Mouse (Mus musculus) heart, embryonic 13.5 days (tissue): Measurements from ENCODE around the gene Ptges2. TPM values are rescaled to one million over a fixed set of nuclear protein-coding genes. Genes with fewer than 3 reads are reported as not detected.
A peak's percentile ranks its signal among the peaks of the same experiment; 100 is the strongest.

ENCODE experiments used
- ATAC-seq: fragments of 200-750 bp; cut with Nextera tagmentation; 2 replicates; pipeline ENCODE4 v1.8.0; 2017; ENCODE audit warnings: moderate TSS enrichment; ENCODE audit not compliant: insufficient number of reproducible peaks, low FRiP score, low TSS enrichment; ENCODE audit errors: extremely low read depth
- H3K27ac ChIP-seq: fragments of 300-500 bp; sonication (generic); replicated peaks from 2 replicates; pipeline ENCODE4 v1.5.1; 2015; ENCODE audit warnings: moderate library complexity, mild to moderate bottlenecking, inconsistent platforms
- H3K27me3 ChIP-seq: fragments of 300-500 bp; sonication (generic); replicated peaks from 2 replicates; pipeline ENCODE4 v1.6.1; 2015; ENCODE audit warnings: mild to moderate bottlenecking, inconsistent platforms
- H3K36me3 ChIP-seq: fragments of 300-500 bp; sonication (generic); 2 replicates; pipeline ENCODE4 v1.6.1; 2015; ENCODE audit warnings: mild to moderate bottlenecking, inconsistent platforms
- H3K4me1 ChIP-seq: fragments of 300-500 bp; sonication (generic); 2 replicates; pipeline ENCODE4 v1.6.1; 2015; ENCODE audit warnings: inconsistent platforms
- H3K4me2 ChIP-seq: fragments of 300-500 bp; sonication (generic); 2 replicates; pipeline ENCODE4 v1.6.1; 2015; ENCODE audit warnings: inconsistent platforms, mild to moderate bottlenecking, moderate library complexity
- H3K4me3 ChIP-seq: fragments of 300-500 bp; sonication (generic); 2 replicates; pipeline ENCODE4 v1.5.1; 2015; ENCODE audit warnings: moderate library complexity, mild to moderate bottlenecking, inconsistent platforms
- H3K9ac ChIP-seq: fragments of 300-500 bp; sonication (generic); 2 replicates; pipeline ENCODE4 v1.6.1; 2015; ENCODE audit warnings: inconsistent platforms, mild to moderate bottlenecking, moderate library complexity
- H3K9me3 ChIP-seq: fragments of 300-500 bp; sonication (generic); 2 replicates; pipeline ENCODE4 v1.6.1; 2016; ENCODE audit warnings: inconsistent platforms
- WGBS: fragments of 180-500 bp; shearing (Covaris S2); methylation state at CpG from one replicate; pipeline ENCODE4 v1.1.7; 2015; ENCODE audit warnings: mixed read lengths; 5-methylcytosine and 5-hydroxymethylcytosine counted together
- polyA plus RNA-seq: library from polyadenylated mRNA; unstranded; fragments of >200 nt; fragmentation: Nextera tagmentation; extraction: Ambion mirVana; gene quantifications from 2 replicates; pipeline ENCODE4 v1.2.1, GENCODE M21; 2015

Gene Ptges2
- polyA plus RNA-seq, 1 experiment from 2014 or later: 35.3 TPM

GRCm38 (mm10) chr2:32375317-32375940 is 20.3 kb upstream of the Ptges2 start:
- Histone ChIP-seq H3K4me2 (no peak overlapping the region), H3K36me3 (peaks cover 92% of the 10 kb centered on the region), H3K27ac (no peak overlapping the region), H3K4me1 (peaks cover 15% of the 10 kb centered on the region), H3K27me3 (no peaks in the 10 kb centered on the region), H3K9me3 (no peaks in the 10 kb centered on the region), H3K9ac (peak overlapping the region; percentile 50; the same call in 1 of the 2 replicates), H3K4me3 (no peak overlapping the region)
- ATAC-seq: no peak
- WGBS: 71% methylated on average over 13 of the region's 13 CpGs

DNA sequence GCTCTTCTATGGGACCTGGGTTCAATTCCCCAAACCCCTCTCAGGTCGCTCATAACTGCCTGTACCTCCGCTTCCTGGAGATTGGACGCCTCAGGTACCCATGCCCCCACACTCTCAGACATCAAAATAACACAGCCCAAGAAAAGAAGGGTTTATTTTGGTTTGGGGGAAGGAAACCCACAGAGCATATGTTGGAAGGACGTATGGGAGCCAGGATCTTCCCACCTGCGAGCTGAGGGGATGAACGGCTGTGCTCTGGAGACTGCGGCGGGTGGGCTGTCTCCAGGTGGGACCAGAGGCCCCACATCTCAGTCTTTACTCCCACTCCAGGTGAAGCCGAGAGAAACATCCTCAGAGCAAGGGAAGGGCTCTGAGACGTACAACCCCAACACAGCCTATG is 18.7 kb upstream of the Ptges2 start:
- Histone ChIP-seq H3K36me3 (peaks cover 76% of the 10 kb centered on the region), H3K4me3 (no peak overlapping the region), H3K27ac (no peak overlapping the region), H3K9ac (no peak overlapping the region), H3K4me1 (peaks cover 21% of the 10 kb centered on the region), H3K27me3 (no peaks in the 10 kb centered on the region), H3K9me3 (no peaks in the 10 kb centered on the region), H3K4me2 (no peak overlapping the region)
- ATAC-seq: no peak
- 86% methylated on average over 10 of the region's 10 CpGs for WGBS

DNA sequence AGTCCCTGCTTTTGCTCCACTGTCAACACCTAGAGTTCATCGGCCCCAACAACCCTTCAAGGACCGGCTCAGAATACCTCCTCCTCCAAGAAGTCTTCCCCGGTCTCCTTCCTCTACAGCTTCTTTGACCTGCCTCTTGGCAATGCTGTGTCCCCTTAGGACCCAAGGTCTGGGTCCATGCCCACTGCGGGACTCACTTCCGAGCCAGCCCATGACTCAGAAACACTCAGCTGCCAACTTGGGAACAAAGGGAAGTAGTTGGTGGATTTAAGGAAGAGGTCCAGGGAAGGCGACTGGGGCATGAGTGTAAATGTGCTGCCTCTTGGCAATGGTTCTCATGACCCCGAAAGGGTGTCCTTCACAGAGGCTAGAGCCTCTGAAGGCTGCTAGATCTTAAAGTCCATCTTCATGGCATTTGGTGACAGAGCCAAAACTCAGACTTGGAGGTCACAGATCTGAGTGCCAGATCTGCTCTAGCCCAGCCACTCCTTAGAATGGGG is 15.6 kb upstream of the Ptges2 start:
- Histone ChIP-seq H3K4me1 (peaks cover 22% of the 10 kb centered on the region), H3K27ac (no peak overlapping the region), H3K9me3 (no peaks in the 10 kb centered on the region), H3K4me3 (no peak overlapping the region), H3K36me3 (peaks cover 48% of the 10 kb centered on the region), H3K4me2 (no peak overlapping the region), H3K9ac (no peak overlapping the region), H3K27me3 (peaks cover 27% of the 10 kb centered on the region)
- ATAC-seq: no peak
- WGBS: 84% methylated on average over 7 of the region's 7 CpGs

- no peaks in the 10 kb centered on the region for H3K9me3 ChIP-seq
- H3K4me1 ChIP-seq: peaks cover 11% of the 10 kb centered on the region
- peaks cover 36% of the 10 kb centered on the region for H3K36me3 ChIP-seq
- H3K27me3 ChIP-seq: peaks cover 32% of the 10 kb centered on the region
- 1% methylated on average over 27 of the region's 27 CpGs for WGBS
- H3K4me2 ChIP-seq: peak overlapping the region; percentile 97
- peak overlapping the region; percentile 69 for H3K4me3 ChIP-seq
- peak overlapping the region; percentile 84 for H3K9ac ChIP-seq
- ATAC-seq: peak; percentile 34; the same call in 1 of the 2 replicates
- 0 out of 2 replicates have a peak overlapping the region, but pooled peaks have one; percentile 16 for H3K27ac ChIP-seq
These were observed 14.4 kb upstream of the Ptges2 start for GRCm38 (mm10) chr2:32381141-32381774.

DNA sequence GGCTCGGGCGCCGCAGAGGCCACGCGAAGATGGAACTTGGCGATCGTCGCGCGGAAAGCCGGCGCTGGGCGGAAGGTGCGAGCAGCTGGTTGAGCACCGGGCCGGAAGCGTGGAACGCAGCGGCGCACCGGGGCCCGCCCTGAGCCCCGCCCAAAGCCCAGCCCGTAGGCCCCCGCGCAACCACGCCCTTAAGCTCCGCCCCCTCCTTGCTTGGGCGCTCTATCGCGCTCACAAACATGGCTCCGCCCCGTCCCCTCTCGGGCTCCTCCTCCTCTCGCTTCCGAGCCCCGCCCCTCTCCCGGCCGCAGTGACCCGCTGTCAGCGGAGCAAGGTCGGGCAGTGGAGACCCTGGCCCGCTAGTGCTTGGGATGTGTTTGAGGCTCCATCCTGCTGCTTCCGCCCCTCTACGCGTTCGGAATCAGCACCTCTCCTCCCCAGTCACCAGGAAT is 13.9 kb upstream of the Ptges2 start, which contains the start of gene 1110008P14Rik:
Gene 1110008P14Rik, minus strand, starts transcription at position 164 of the 449 bp plus-strand sequence.
- peaks cover 11% of the 10 kb centered on the region for H3K4me1 ChIP-seq
- peak within 1 kb of the TSS; percentile 84 for H3K9ac ChIP-seq
- H3K4me2 ChIP-seq: peak within 1 kb of the TSS; percentile 97
- H3K27me3 ChIP-seq: peaks cover 37% of the 10 kb centered on the region
- WGBS: under 1% methylated on average over 42 of the region's 47 CpGs
- 0 out of 2 replicates have a peak within 1 kb of the TSS, but pooled peaks have one; percentile 16 for H3K27ac ChIP-seq
- H3K9me3 ChIP-seq: no peaks in the 10 kb centered on the region
- peak; percentile 91 for ATAC-seq
- peak within 1 kb of the TSS; percentile 69 for H3K4me3 ChIP-seq
- H3K36me3 ChIP-seq: peaks cover 30% of the 10 kb centered on the region

GRCm38 (mm10) chr2:32382689-32383088 is 13.0 kb upstream of the Ptges2 start:
- no peaks in the 10 kb centered on the region for H3K9me3 ChIP-seq
- peak overlapping the region; percentile 97 for H3K4me2 ChIP-seq
- peaks cover 11% of the 10 kb centered on the region for H3K4me1 ChIP-seq
- H3K36me3 ChIP-seq: peaks cover 22% of the 10 kb centered on the region
- 0 out of 2 replicates have a peak overlapping the region, but pooled peaks have one; percentile 73 for H3K9ac ChIP-seq
- ATAC-seq: no peak
- H3K27me3 ChIP-seq: peaks cover 46% of the 10 kb centered on the region
- WGBS: 72% methylated on average over 2 of the region's 2 CpGs
- H3K27ac ChIP-seq: no peak overlapping the region
- no peak overlapping the region for H3K4me3 ChIP-seq

GRCm38 (mm10) chr2:32387706-32388490 is 7.8 kb upstream of the Ptges2 start, which contains the start of gene Lcn2:
Lcn2 (minus strand) TSS chr2:32388252.
- H3K4me1 ChIP-seq: peaks cover 7% of the 10 kb centered on the region; the same call in 1 of the 2 replicates
- no peaks in the 10 kb centered on the region for H3K36me3 ChIP-seq
- ATAC-seq: no peak
- WGBS: 61% methylated on average over 5 of the region's 5 CpGs
- no peaks in the 10 kb centered on the region for H3K9me3 ChIP-seq
- no peak within 1 kb of the TSS for H3K9ac ChIP-seq
- no peak within 1 kb of the TSS for H3K4me3 ChIP-seq
- H3K27me3 ChIP-seq: peaks cover 40% of the 10 kb centered on the region
- no peak within 1 kb of the TSS for H3K4me2 ChIP-seq
- no peak within 1 kb of the TSS for H3K27ac ChIP-seq

DNA sequence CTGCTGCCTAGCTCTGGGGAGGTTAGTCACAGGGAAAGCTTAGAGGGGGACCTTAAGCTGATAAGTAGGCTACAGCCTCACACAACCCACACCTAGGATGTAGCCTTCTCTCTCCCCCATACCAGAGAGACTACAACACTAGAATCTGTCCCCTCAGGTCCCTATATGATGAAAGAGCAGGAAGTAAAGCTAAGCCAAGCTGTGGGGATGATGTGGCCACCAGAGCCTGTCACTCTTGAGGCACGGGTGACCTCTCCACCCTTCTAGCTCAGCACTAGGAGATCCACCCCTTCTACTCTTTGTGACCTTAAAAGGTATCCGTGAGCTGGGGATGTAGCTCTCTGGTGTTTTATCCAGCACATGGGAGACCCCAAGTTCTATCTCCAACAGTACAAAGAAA is 6.5 kb upstream of the Ptges2 start:
- H3K9me3 ChIP-seq: no peaks in the 10 kb centered on the region
- 58% methylated on average over 2 of the region's 2 CpGs for WGBS
- peaks cover 7% of the 10 kb centered on the region; the same call in 1 of the 2 replicates for H3K4me1 ChIP-seq
- ATAC-seq: no peak
- H3K27ac ChIP-seq: no peak overlapping the region
- peaks cover 27% of the 10 kb centered on the region for H3K27me3 ChIP-seq
- no peak overlapping the region for H3K4me2 ChIP-seq
- no peak overlapping the region for H3K4me3 ChIP-seq
- H3K9ac ChIP-seq: no peak overlapping the region
- no peaks in the 10 kb centered on the region for H3K36me3 ChIP-seq

DNA sequence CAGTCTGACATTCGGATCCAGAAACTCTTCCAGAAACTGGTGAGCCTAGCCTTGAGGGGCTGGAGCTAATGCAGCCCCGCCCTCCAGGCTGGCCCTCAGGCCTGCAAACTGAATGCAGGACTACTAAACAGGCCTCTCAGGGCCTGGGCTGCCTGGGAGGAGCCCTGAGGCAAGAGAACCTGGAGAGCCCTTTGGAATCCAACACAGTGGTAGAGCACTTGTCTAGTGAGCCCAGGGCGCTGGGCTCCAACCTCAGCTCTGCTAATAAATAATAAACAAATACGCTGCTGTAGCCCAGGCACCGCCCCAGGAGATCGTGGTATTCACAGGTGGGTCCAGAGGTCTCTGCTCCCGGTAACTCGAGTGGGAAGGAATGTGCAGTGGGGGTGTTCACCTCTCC is 4.8 kb upstream of the Ptges2 start:
- H3K9me3 ChIP-seq: no peaks in the 10 kb centered on the region
- no peak overlapping the region for H3K4me2 ChIP-seq
- no peaks in the 10 kb centered on the region for H3K36me3 ChIP-seq
- peaks cover 14% of the 10 kb centered on the region for H3K27me3 ChIP-seq
- no peak overlapping the region for H3K27ac ChIP-seq
- WGBS: 73% methylated on average over 8 of the region's 8 CpGs
- no peak for ATAC-seq
- no peak overlapping the region for H3K9ac ChIP-seq
- H3K4me1 ChIP-seq: peaks cover 12% of the 10 kb centered on the region
- H3K4me3 ChIP-seq: no peak overlapping the region

GRCm38 (mm10) chr2:32392063-32392462 is 3.6 kb upstream of the Ptges2 start:
- no peak overlapping the region for H3K4me2 ChIP-seq
- no peak overlapping the region for H3K27ac ChIP-seq
- H3K27me3 ChIP-seq: peaks cover 6% of the 10 kb centered on the region
- no peak overlapping the region for H3K4me3 ChIP-seq
- no peak overlapping the region for H3K9ac ChIP-seq
- H3K9me3 ChIP-seq: no peaks in the 10 kb centered on the region
- H3K4me1 ChIP-seq: peaks cover 17% of the 10 kb centered on the region
- WGBS: 67% methylated on average over 5 of the region's 5 CpGs
- H3K36me3 ChIP-seq: no peaks in the 10 kb centered on the region
- ATAC-seq: no peak

DNA sequence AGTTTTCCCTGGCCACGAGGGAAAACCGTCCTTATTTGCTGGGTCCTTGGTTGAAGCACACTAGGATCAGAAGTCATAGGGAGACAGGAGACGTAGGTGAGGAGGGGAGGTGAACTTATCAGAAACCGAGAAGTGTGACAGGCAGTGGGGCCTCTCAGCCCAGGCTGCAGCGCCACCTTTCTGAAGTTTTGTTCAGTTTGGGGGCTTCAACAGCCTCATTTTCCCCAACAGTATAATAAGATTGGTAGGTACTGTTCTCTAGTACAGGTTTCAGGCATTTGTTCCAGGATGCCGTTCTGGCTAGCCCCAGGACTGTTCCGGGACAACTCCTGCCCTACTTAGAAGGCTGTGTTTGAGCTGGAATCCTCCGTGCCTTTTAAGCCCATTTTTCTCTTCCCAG is 723 bp upstream of the Ptges2 start:
- peaks cover 25% of the 10 kb centered on the region for H3K4me1 ChIP-seq
- H3K9me3 ChIP-seq: no peaks in the 10 kb centered on the region
- peak overlapping the region; percentile 94 for H3K9ac ChIP-seq
- peak overlapping the region; percentile 96 for H3K4me3 ChIP-seq
- H3K36me3 ChIP-seq: peaks cover 20% of the 10 kb centered on the region
- H3K27ac ChIP-seq: peak overlapping the region; percentile 93
- WGBS: 3% methylated on average over 8 of the region's 8 CpGs
- H3K4me2 ChIP-seq: peak overlapping the region; percentile 96
- H3K27me3 ChIP-seq: no peaks in the 10 kb centered on the region
- ATAC-seq: no peak
